Mouse (Mus musculus): ENCODE results near the gene Asic2. TPM values are rescaled to one million over a fixed set of nuclear protein-coding genes. Genes with fewer than 3 reads are reported as not detected.

Asic2 gene
- polyA plus RNA-seq, 1 experiment from 2014 or later, result 0.21 TPM

DNA sequence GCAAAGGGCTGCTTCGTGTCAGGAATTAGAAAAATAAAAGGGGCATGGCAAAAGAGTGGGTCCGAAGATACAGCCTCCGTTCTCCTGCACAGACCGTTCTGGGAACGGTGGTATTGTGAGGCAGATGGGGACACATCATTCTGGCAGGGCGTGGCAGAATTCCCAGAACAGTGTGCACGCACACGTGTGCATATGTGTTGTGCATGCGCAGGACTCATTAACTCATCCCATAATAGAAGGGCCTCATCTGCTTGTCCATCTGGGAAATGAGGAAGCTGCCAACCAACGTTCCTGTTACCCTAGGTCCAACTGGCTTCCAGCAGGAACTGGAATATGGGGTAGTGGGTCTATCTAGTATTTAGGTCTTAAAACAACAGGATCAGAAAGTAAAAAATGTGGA, 455.8 kb downstream of the Asic2 start:
- no peak overlapping the region for H3K4me3 ChIP-seq (ENCODE audit: low read depth, low read length)
- H3K9ac ChIP-seq (ENCODE audit: low read depth, low read length), result no peak overlapping the region
- H3K27ac ChIP-seq (ENCODE audit: low read depth, low read length), result no peak overlapping the region
- H3K9me3 ChIP-seq (replicated peaks; ENCODE audit: control insufficient read depth, low read length), result no peaks in the 10 kb centered on the region
- no peak overlapping the region for H3K4me2 ChIP-seq
- no peaks in the 10 kb centered on the region for H3K27me3 ChIP-seq (ENCODE audit: control insufficient read depth, insufficient read depth, low read length)
- no peaks in the 10 kb centered on the region for H3K36me3 ChIP-seq (ENCODE audit: control insufficient read depth, insufficient read depth, low read length)
- H3K4me1 ChIP-seq (ENCODE audit: control insufficient read depth, insufficient read depth, low read length), result no peaks in the 10 kb centered on the region
- ATAC-seq (replicated peaks; ENCODE audit: insufficient number of reproducible peaks, low FRiP score, low TSS enrichment), result no peak
- WGBS (ENCODE audit: insufficient replicate concordance), result 88% methylated on average over 10 of the region's 10 CpGs

GRCm38 (mm10) chr11:81511401-81511800, 456.9 kb downstream of the Asic2 start:
- ATAC-seq (replicated peaks; ENCODE audit: insufficient number of reproducible peaks, low FRiP score, low TSS enrichment), result no peak
- Histone ChIP-seq H3K36me3 (ENCODE audit: control insufficient read depth, insufficient read depth, low read length) (no peaks in the 10 kb centered on the region), H3K27ac (ENCODE audit: low read depth, low read length) (no peak overlapping the region), H3K4me3 (ENCODE audit: low read depth, low read length) (no peak overlapping the region), H3K9me3 (replicated peaks; ENCODE audit: control insufficient read depth, low read length) (no peaks in the 10 kb centered on the region), H3K9ac (ENCODE audit: low read depth, low read length) (no peak overlapping the region), H3K27me3 (ENCODE audit: control insufficient read depth, insufficient read depth, low read length) (no peaks in the 10 kb centered on the region), H3K4me1 (ENCODE audit: control insufficient read depth, insufficient read depth, low read length) (no peaks in the 10 kb centered on the region), H3K4me2 (no peak overlapping the region)
- WGBS (ENCODE audit: insufficient replicate concordance), result 50% methylated on average over 4 of the region's 4 CpGs

DNA sequence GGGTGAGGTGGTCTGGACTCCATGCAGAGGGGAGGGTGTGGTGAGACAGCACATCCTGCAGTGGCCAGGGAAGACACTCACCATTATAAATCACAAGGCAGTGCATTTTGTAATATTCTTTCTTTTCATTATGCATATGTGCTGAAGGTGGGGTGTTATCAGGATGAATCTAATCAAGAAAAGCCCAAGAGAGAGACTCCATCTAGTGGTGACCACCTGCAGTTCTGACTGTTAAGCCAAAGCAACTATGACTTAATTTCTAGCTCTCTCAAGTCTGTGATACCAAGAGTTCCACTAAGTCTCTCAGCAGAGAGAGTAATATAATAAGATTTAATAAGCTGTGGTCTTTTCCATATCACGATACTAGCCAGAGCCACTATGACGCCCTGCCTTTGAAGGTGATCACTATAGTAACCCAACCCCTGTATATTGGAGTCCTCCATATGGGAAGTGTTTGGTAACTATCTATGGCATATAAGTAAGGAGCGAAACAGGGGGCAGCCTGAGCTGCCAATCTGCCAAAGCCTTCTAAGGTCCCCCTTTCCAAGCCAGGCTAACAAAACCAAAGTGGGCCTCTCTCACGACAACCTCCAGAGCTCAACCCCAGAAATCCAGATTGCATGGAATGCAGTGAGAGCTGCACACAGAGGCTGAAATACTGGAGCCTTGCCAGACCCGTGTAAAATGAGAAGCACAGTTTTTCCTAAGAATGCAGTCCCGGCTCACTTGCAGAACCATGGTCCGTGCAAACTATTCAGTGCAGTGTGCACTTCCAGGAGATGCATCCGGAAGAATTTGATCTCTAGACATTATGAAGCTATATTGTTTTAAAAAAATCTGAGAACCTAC, 459.6 kb downstream of the Asic2 start:
- no peak overlapping the region for H3K27ac ChIP-seq (ENCODE audit: low read depth, low read length)
- no peak overlapping the region for H3K4me2 ChIP-seq
- no peaks in the 10 kb centered on the region for H3K4me1 ChIP-seq (ENCODE audit: control insufficient read depth, insufficient read depth, low read length)
- no peaks in the 10 kb centered on the region for H3K9me3 ChIP-seq (replicated peaks; ENCODE audit: control insufficient read depth, low read length)
- no peaks in the 10 kb centered on the region for H3K36me3 ChIP-seq (ENCODE audit: control insufficient read depth, insufficient read depth, low read length)
- no peak overlapping the region for H3K4me3 ChIP-seq (ENCODE audit: low read depth, low read length)
- 54% methylated on average over 8 of the region's 8 CpGs for WGBS (ENCODE audit: insufficient replicate concordance)
- H3K9ac ChIP-seq (ENCODE audit: low read depth, low read length), result no peak overlapping the region
- H3K27me3 ChIP-seq (ENCODE audit: control insufficient read depth, insufficient read depth, low read length), result no peaks in the 10 kb centered on the region
- ATAC-seq (replicated peaks; ENCODE audit: insufficient number of reproducible peaks, low FRiP score, low TSS enrichment), result no peak

- H3K27me3 ChIP-seq (ENCODE audit: control insufficient read depth, insufficient read depth, low read length), result no peaks in the 10 kb centered on the region
- H3K27ac ChIP-seq (ENCODE audit: low read depth, low read length), result no peak overlapping the region
- no peaks in the 10 kb centered on the region for H3K4me1 ChIP-seq (ENCODE audit: control insufficient read depth, insufficient read depth, low read length)
- no peaks in the 10 kb centered on the region for H3K9me3 ChIP-seq (replicated peaks; ENCODE audit: control insufficient read depth, low read length)
- H3K9ac ChIP-seq (ENCODE audit: low read depth, low read length), result no peak overlapping the region
- no peak overlapping the region for H3K4me3 ChIP-seq (ENCODE audit: low read depth, low read length)
- no peaks in the 10 kb centered on the region for H3K36me3 ChIP-seq (ENCODE audit: control insufficient read depth, insufficient read depth, low read length)
- ATAC-seq (replicated peaks; ENCODE audit: insufficient number of reproducible peaks, low FRiP score, low TSS enrichment), result no peak
- no peak overlapping the region for H3K4me2 ChIP-seq
- WGBS (ENCODE audit: insufficient replicate concordance), result 69% methylated on average over 8 of the region's 8 CpGs
Measured at GRCm38 (mm10) chr11:81504791-81505430, 463.3 kb downstream of the Asic2 start.

DNA sequence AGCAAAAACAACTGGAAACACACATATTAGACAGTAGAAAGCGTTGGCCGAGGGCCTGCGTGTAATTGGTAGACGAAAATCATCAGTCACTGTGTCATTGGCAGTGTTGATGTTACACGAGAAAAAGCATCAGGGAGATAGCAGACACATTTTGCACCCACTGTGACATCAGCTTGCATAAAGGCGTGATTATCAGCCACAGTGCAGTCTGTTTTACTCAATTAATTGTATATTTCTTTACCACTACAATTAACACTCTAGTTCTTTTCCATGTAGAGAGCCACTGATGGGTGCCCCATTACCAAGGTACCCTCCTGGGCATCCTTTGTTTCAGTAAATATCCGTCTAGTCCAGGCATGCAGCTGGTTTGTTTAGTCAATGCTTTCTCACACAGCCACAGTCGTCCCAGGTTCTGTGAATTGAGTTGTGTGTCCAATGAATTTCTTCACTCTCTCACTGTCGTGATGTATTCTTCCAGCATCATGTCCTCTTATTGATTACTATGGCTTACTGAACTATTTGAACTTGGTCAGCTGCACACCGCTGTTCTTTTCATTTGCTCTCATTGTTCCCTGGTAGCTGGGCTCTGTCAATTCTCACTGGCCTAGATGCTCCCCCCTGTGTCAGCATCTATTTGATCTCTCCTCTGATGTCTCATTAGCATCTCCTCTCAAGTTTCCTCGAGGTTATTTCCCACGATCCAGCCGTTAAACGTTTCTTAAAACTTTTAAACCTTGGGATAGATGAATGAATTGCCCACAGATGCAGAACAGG, 466.6 kb downstream of the Asic2 start:
- no peaks in the 10 kb centered on the region for H3K9me3 ChIP-seq (replicated peaks; ENCODE audit: control insufficient read depth, low read length)
- no peaks in the 10 kb centered on the region for H3K27me3 ChIP-seq (ENCODE audit: control insufficient read depth, insufficient read depth, low read length)
- H3K4me1 ChIP-seq (ENCODE audit: control insufficient read depth, insufficient read depth, low read length), result no peaks in the 10 kb centered on the region
- no peaks in the 10 kb centered on the region for H3K36me3 ChIP-seq (ENCODE audit: control insufficient read depth, insufficient read depth, low read length)
- ATAC-seq (replicated peaks; ENCODE audit: insufficient number of reproducible peaks, low FRiP score, low TSS enrichment), result no peak
- WGBS (ENCODE audit: insufficient replicate concordance), result 51% methylated on average over 14 of the region's 14 CpGs
- no peak overlapping the region for H3K27ac ChIP-seq (ENCODE audit: low read depth, low read length)
- no peak overlapping the region for H3K9ac ChIP-seq (ENCODE audit: low read depth, low read length)
- no peak overlapping the region for H3K4me2 ChIP-seq
- H3K4me3 ChIP-seq (ENCODE audit: low read depth, low read length), result no peak overlapping the region

- no peak for ATAC-seq (replicated peaks; ENCODE audit: insufficient number of reproducible peaks, low FRiP score, low TSS enrichment)
- 63% methylated on average over 1 of the region's 1 CpGs for WGBS (ENCODE audit: insufficient replicate concordance)
- Histone ChIP-seq H3K9me3 (replicated peaks; ENCODE audit: control insufficient read depth, low read length) (no peaks in the 10 kb centered on the region), H3K27ac (ENCODE audit: low read depth, low read length) (no peak overlapping the region), H3K4me1 (ENCODE audit: control insufficient read depth, insufficient read depth, low read length) (no peaks in the 10 kb centered on the region), H3K4me2 (no peak overlapping the region), H3K27me3 (ENCODE audit: control insufficient read depth, insufficient read depth, low read length) (no peaks in the 10 kb centered on the region), H3K36me3 (ENCODE audit: control insufficient read depth, insufficient read depth, low read length) (no peaks in the 10 kb centered on the region), H3K4me3 (ENCODE audit: low read depth, low read length) (no peak overlapping the region), H3K9ac (ENCODE audit: low read depth, low read length) (no peak overlapping the region)
Measured at GRCm38 (mm10) chr11:81498990-81499389, 469.3 kb downstream of the Asic2 start.

DNA sequence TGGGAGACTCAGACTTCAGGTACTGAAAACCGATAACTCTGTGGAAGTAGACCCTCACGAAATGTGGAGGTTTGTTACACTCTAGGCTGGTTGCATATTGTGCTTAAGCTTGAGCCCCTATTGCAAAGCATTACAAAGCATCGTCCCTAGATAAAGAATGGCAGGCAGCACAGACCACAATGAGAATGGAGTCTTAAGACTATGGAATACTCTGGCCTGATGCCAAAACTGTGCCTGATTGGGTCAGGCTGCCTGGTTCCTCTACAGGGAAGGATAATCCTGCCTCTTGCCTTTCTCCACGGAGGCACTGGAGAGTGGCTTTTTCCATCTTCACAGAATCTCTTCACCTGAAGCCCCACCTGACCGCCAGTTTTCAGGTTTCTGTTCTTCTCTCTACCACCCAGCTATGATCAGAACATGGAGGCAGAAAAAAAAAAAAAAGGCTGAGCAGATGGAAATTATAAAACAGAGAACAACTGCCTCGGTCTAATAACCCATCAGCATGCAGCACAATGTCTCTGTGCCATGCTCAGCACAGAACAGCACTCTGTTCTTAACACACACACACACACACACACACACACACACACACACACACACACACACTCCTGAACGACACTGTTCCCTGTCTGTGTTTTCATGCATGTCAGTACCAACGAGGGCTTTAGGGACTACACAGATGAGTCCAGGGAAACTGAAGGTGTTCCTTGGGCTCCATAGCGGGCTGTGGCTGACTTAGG, 470.4 kb downstream of the Asic2 start:
- Histone ChIP-seq H3K4me3 (ENCODE audit: low read depth, low read length) (no peak overlapping the region), H3K27me3 (ENCODE audit: control insufficient read depth, insufficient read depth, low read length) (no peaks in the 10 kb centered on the region), H3K9me3 (replicated peaks; ENCODE audit: control insufficient read depth, low read length) (no peaks in the 10 kb centered on the region), H3K27ac (ENCODE audit: low read depth, low read length) (no peak overlapping the region), H3K36me3 (ENCODE audit: control insufficient read depth, insufficient read depth, low read length) (no peaks in the 10 kb centered on the region), H3K4me1 (ENCODE audit: control insufficient read depth, insufficient read depth, low read length) (no peaks in the 10 kb centered on the region), H3K4me2 (no peak overlapping the region), H3K9ac (ENCODE audit: low read depth, low read length) (no peak overlapping the region)
- ATAC-seq (replicated peaks; ENCODE audit: insufficient number of reproducible peaks, low FRiP score, low TSS enrichment), result no peak
- WGBS (ENCODE audit: insufficient replicate concordance), result 61% methylated on average over 9 of the region's 9 CpGs

GRCm38 (mm10) chr11:81496446-81496845, 471.8 kb downstream of the Asic2 start:
- H3K36me3 ChIP-seq (ENCODE audit: control insufficient read depth, insufficient read depth, low read length), result no peaks in the 10 kb centered on the region
- no peak for ATAC-seq (replicated peaks; ENCODE audit: insufficient number of reproducible peaks, low FRiP score, low TSS enrichment)
- H3K27me3 ChIP-seq (ENCODE audit: control insufficient read depth, insufficient read depth, low read length), result no peaks in the 10 kb centered on the region
- H3K4me2 ChIP-seq, result no peak overlapping the region
- WGBS (ENCODE audit: insufficient replicate concordance), result 50% methylated on average over 1 of the region's 1 CpGs
- H3K4me3 ChIP-seq (ENCODE audit: low read depth, low read length), result no peak overlapping the region
- H3K4me1 ChIP-seq (ENCODE audit: control insufficient read depth, insufficient read depth, low read length), result no peaks in the 10 kb centered on the region
- H3K9ac ChIP-seq (ENCODE audit: low read depth, low read length), result no peak overlapping the region
- no peak overlapping the region for H3K27ac ChIP-seq (ENCODE audit: low read depth, low read length)
- H3K9me3 ChIP-seq (replicated peaks; ENCODE audit: control insufficient read depth, low read length), result no peaks in the 10 kb centered on the region

Data from heart, embryonic 11.5 days (tissue).